Mouse (Mus musculus): ENCODE measurements around the gene Mga. TPM values are rescaled to one million over a fixed set of nuclear protein-coding genes. Genes with fewer than 3 reads are reported as not detected.

The Mga gene
- total and polyA plus RNA-seq, 3 experiments: 21.8 to 37.5 (median 30.1) TPM

GRCm38 (mm10) chr2:120006696-120007095, 109.7 kb downstream of the Mga start:
- H3K79me2 ChIP-seq (replicated peaks; ENCODE audit: control insufficient read depth, extremely low read depth, insufficient read depth, poor library complexity, severe bottlenecking): no peaks in the 10 kb centered on the region
- peaks cover under 1 to 8% of the 10 kb centered on the region in 2 experiments; a peak in 3 of 4 replicates for H3K4me1 ChIP-seq (ENCODE audit: control insufficient read depth in 1 of 2, insufficient read depth in 2 of 2)
- dilution Hi-C loops (cut with MboI; ENCODE audit: extremely low pct_ligation_motif_present, extremely low pct_unique_long_range_greater_than_20kb, low sequenced_read_pairs): no loop called here
- no peak overlapping the region for H3K27ac ChIP-seq (ENCODE audit: insufficient read depth, low read depth)
- H3K4me2 ChIP-seq (ENCODE audit: insufficient read depth, low read depth, poor library complexity, severe bottlenecking): no peak overlapping the region
- H3K9me3 ChIP-seq (replicated peaks; ENCODE audit: low read length): no peaks in the 10 kb centered on the region
- in situ Hi-C loops (cut with MboI; ENCODE audit: low pct_ligation_motif_present, low pct_unique_long_range_greater_than_20kb, low sequenced_read_pairs): no loop called here
- H3K27me3 ChIP-seq (replicated peaks): no peaks in the 10 kb centered on the region
- peaks cover 0 to 21% of the 10 kb centered on the region in 2 experiments for H3K36me3 ChIP-seq (replicated peaks in 1 of 2; ENCODE audit: control insufficient read depth in 1 of 2, insufficient read depth in 1 of 2, low read length in 1 of 2)
- no peak for TF ChIP-seq RCOR1 (conservative IDR thresholded peaks at IDR 0.05; ENCODE audit: low read depth, low read length)
- no peak for TF ChIP-seq GABPA (IDR thresholded peaks at IDR 0.05; ENCODE audit: insufficient replicate concordance, low read depth, low read length)
- no peak for TF ChIP-seq MXI1 (IDR thresholded peaks at IDR 0.05; ENCODE audit: low read depth, low read length)
- TF ChIP-seq CTCF (conservative IDR thresholded peaks at IDR 0.05 in 1 of 2, IDR thresholded peaks at IDR 0.05 in 1 of 2; ENCODE audit: low read depth in 2 of 2, low read length in 2 of 2): no peak
- TF ChIP-seq USF1 (IDR thresholded peaks at IDR 0.05; ENCODE audit: low read depth, low read length): no peak
- TF ChIP-seq SIN3A (IDR thresholded peaks at IDR 0.05; ENCODE audit: low read length): no peak
- no peak for TF ChIP-seq ZMIZ1 (IDR thresholded peaks at IDR 0.05; ENCODE audit: low read depth, low read length)
- TF ChIP-seq TBP (conservative IDR thresholded peaks at IDR 0.05; ENCODE audit: low read depth, low read length): no peak
- TF ChIP-seq MAFK (IDR thresholded peaks at IDR 0.05; ENCODE audit: insufficient replicate concordance, low read length): no peak
- TF ChIP-seq CHD2 (IDR thresholded peaks at IDR 0.05; ENCODE audit: low read length): no peak
- no peak for TF ChIP-seq BHLHE40 (IDR thresholded peaks at IDR 0.05; ENCODE audit: low read depth, low read length)
- TF ChIP-seq ZC3H11A (IDR thresholded peaks at IDR 0.05; ENCODE audit: low read depth, low read length): no peak
- TF ChIP-seq SMC3 (IDR thresholded peaks at IDR 0.05; ENCODE audit: low read depth, low read length): no peak
- DNase-seq (ENCODE audit: extremely low read depth): no peak
- H3K9ac ChIP-seq (ENCODE audit: insufficient read depth, low read depth): no peak overlapping the region
- no peak overlapping the region for H3K4me3 ChIP-seq (replicated peaks in 1 of 3; ENCODE audit: low read depth in 2 of 3, low read length in 2 of 3, poor library complexity in 1 of 3)

GRCm38 (mm10) chr2:120007680-120008210, 110.7 kb downstream of the Mga start:
- in situ Hi-C loops (cut with MboI; ENCODE audit: low pct_ligation_motif_present, low pct_unique_long_range_greater_than_20kb, low sequenced_read_pairs): no loop called here
- H3K36me3 ChIP-seq (replicated peaks in 1 of 2; ENCODE audit: control insufficient read depth in 1 of 2, insufficient read depth in 1 of 2, low read length in 1 of 2): peaks cover 3 to 26% of the 10 kb centered on the region in 2 experiments
- no peak overlapping the region for H3K4me3 ChIP-seq (replicated peaks in 1 of 3; ENCODE audit: low read depth in 2 of 3, low read length in 2 of 3, poor library complexity in 1 of 3)
- no peak overlapping the region for H3K27ac ChIP-seq (ENCODE audit: insufficient read depth, low read depth)
- no peak for DNase-seq (ENCODE audit: extremely low read depth)
- H3K9me3 ChIP-seq (replicated peaks; ENCODE audit: low read length): no peaks in the 10 kb centered on the region
- no peak overlapping the region for H3K9ac ChIP-seq (ENCODE audit: insufficient read depth, low read depth)
- no peaks in the 10 kb centered on the region for H3K27me3 ChIP-seq (replicated peaks)
- peaks cover 0 to 6% of the 10 kb centered on the region in 2 experiments; a peak in 1 of 4 replicates for H3K4me1 ChIP-seq (ENCODE audit: control insufficient read depth in 1 of 2, insufficient read depth in 2 of 2)
- dilution Hi-C loops (cut with MboI; ENCODE audit: extremely low pct_ligation_motif_present, extremely low pct_unique_long_range_greater_than_20kb, low sequenced_read_pairs): no loop called here
- H3K4me2 ChIP-seq (ENCODE audit: insufficient read depth, low read depth, poor library complexity, severe bottlenecking): no peak overlapping the region
- TF ChIP-seq KAT2A (IDR thresholded peaks at IDR 0.05; ENCODE audit: insufficient replicate concordance, low read length) (no peak), TCF12 (IDR thresholded peaks at IDR 0.05; ENCODE audit: low read depth, low read length) (no peak), POLR2AphosphoS2 (IDR thresholded peaks at IDR 0.05; ENCODE audit: low read depth, low read length) (no peak), RAD21 (IDR thresholded peaks at IDR 0.05; ENCODE audit: low read depth, low read length) (no peak), POLR2A (IDR thresholded peaks at IDR 0.05; ENCODE audit: low read depth, low read length) (no peak), MAFK (IDR thresholded peaks at IDR 0.05; ENCODE audit: insufficient replicate concordance, low read length) (no peak), MAZ (IDR thresholded peaks at IDR 0.05; ENCODE audit: low read depth, low read length) (no peak), ZMIZ1 (IDR thresholded peaks at IDR 0.05; ENCODE audit: low read depth, low read length) (no peak), UBTF (IDR thresholded peaks at IDR 0.05; ENCODE audit: low read depth, low read length) (no peak), CHD2 (IDR thresholded peaks at IDR 0.05; ENCODE audit: low read length) (no peak), ZNF384 (IDR thresholded peaks at IDR 0.05; ENCODE audit: low read depth, low read length) (no peak), EP300 (IDR thresholded peaks at IDR 0.05; ENCODE audit: low read length) (no peak), IRF4 (IDR thresholded peaks at IDR 0.05; ENCODE audit: low read depth, low read length) (no peak), CHD1 (IDR thresholded peaks at IDR 0.05; ENCODE audit: low read depth, low read length) (no peak), NRF1 (IDR thresholded peaks at IDR 0.05; ENCODE audit: low read depth, low read length) (no peak), RCOR1 (conservative IDR thresholded peaks at IDR 0.05; ENCODE audit: low read depth, low read length) (no peak), ELF1 (IDR thresholded peaks at IDR 0.05; ENCODE audit: low read depth, low read length) (no peak), JUND (conservative IDR thresholded peaks at IDR 0.05; ENCODE audit: low read depth, low read length) (no peak), HCFC1 (IDR thresholded peaks at IDR 0.05; ENCODE audit: low read depth, low read length) (no peak)
- no peaks in the 10 kb centered on the region for H3K79me2 ChIP-seq (replicated peaks; ENCODE audit: control insufficient read depth, extremely low read depth, insufficient read depth, poor library complexity, severe bottlenecking)
